Mouse (Mus musculus) G1E-ER4 (cell line): ENCODE results near the gene Eif6. TPM values are rescaled to one million over a fixed set of nuclear protein-coding genes. Genes with fewer than 3 reads are reported as not detected.

Experiments used
- GATA1 ChIP-seq: IDR thresholded peaks from one replicate; pipeline ENCODE4 v1.8.0; 2012; ENCODE audit warnings: low read length, inconsistent platforms
- polyA plus RNA-seq: library from polyadenylated mRNA; stranded (reverse); fragments of >175 nt; gene quantifications from 2 replicates; pipeline ENCODE4 v1.2.3, GENCODE M21; 2012

Gene Eif6
- polyA plus RNA-seq, 1 experiment, result 373 TPM

DNA sequence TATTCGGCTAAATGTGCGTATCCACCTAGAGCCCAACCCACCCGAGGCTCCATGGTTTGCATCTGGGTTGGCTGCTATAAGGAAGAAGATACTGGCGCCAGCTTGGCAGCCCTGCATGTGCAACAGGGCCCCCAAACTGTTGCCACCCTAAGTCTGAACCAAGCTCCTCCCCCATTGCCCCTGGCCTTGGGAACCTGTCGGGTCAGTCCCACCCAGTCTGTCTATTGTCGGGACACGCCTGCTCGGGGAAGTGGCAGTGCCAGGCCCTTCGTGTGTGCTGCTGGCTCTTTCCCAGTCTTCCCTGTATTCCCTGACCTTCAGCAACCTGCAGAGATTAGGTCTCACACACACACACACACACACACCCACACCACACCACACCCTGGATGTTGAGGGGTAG is 8.0 kb upstream of the Eif6 start, which contains the start of gene Fam83c:
Gene Fam83c (minus strand): TSS at position 123 of the 400 bp plus-strand sequence.
- TF ChIP-seq GATA1, result no peak

DNA sequence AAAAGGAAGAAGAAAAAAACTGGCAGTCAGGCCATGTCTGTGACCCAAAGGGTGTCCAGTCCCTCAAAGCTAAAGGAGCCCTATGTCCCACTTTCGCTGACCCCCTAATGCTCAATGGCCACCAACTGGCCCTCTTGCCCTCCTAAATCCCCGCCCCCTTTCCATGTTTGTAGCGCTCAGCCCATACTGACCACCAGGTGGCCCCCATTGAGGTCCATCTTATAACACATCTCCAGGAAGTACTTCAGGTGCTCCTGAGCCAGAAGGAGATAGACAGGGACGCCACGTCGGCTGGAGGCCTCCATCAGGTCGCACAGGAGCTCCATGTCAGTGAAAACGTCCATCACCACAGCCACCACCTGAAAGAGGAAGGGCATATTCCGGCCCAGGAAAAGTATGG is 4.6 kb upstream of the Eif6 start:
- TF ChIP-seq GATA1, result no peak

DNA sequence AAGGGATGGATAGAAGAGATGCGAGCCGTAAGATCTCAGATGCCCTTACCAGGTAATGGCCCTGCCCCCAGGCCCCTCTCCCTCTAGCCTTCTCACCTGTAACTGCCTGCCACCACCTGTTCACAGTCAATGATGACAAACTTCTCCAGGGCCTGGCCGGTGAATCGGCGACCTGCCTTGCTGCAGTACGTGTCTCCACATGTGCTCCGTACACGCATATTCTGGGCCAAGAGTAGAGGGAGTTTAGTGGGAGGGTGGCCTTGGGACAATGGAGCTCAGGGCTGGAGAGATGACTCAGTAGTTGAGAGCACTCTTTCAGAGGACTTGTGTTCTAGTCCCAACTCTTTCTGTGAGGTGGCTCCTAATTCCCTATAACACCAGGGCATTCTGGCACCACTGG is 4.1 kb upstream of the Eif6 start:
- TF ChIP-seq GATA1, result no peak

DNA sequence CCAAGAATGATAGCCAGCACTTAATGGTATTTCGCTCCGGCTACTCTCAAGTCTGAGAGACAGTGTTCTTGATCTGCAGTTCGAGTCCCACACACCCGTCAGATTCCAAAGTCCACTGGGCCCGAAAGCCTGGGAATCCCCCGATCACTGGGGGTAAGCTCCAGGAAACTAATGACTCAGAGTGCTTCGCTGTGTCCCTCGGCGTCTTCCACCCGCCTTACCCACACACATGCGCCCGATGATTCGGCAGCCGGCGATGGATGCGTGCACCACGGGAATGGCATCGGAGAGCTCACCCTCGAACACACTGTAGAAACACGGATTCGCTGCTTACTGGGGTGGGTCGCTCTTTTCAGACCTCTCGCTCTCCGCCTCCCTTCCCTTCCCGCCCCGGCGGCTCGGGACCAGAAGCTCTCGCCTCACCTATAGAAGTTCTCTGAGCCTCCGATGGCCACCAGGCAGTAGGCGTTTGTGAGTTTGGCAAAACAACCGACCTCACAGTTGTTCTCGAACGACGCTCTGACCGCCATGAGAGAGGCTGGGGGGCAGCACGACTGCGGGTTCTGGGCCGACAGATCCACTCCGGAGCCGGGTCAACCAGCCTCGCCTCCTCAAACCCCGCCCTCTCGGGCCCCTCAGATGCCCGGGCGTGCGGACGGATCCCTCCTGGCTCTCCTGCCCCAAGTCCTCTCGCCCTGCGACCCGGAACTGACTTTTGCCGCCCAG is 658 bp downstream of the Eif6 start:
- TF ChIP-seq GATA1, result no peak

DNA sequence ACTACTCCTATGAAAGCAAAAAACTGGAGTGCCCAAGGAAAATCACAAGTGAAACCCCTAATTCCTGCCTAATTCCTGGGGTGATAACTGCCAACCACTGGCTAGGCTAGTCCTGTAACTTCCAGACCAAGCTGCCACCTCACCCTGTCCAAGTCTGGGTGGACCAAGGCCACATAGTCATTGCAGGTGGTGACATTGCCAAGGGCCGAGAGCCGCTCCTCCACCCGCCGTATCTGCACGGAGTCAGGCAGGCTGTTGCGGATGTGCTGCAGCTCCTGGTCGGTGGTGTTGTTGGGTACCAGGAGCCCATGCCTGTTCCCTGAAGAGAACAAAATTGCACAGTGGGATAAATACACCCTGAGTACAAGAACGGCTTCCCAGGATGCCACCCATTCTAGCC is 3.0 kb downstream of the Eif6 start:
- TF ChIP-seq GATA1, result no peak

DNA sequence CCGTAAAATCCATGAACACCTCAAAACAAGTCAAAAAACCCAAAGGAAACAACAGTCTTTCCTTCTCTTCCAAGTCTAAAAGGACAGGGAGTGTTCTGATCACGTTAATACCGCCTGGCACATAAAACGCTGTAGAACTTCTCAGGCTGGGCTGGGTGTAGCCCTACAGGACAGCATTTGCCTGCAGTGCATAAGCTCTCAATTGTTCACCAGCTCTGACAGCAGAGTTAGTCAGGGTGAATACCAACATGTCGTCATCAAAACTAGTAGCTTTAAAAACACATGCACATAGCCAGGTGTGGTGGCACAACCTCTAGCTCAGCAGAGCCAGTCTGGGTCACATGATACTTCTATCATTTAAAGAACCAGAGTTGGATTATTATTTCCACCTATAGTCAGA is 5.9 kb downstream of the Eif6 start:
- TF ChIP-seq GATA1, result no peak

DNA sequence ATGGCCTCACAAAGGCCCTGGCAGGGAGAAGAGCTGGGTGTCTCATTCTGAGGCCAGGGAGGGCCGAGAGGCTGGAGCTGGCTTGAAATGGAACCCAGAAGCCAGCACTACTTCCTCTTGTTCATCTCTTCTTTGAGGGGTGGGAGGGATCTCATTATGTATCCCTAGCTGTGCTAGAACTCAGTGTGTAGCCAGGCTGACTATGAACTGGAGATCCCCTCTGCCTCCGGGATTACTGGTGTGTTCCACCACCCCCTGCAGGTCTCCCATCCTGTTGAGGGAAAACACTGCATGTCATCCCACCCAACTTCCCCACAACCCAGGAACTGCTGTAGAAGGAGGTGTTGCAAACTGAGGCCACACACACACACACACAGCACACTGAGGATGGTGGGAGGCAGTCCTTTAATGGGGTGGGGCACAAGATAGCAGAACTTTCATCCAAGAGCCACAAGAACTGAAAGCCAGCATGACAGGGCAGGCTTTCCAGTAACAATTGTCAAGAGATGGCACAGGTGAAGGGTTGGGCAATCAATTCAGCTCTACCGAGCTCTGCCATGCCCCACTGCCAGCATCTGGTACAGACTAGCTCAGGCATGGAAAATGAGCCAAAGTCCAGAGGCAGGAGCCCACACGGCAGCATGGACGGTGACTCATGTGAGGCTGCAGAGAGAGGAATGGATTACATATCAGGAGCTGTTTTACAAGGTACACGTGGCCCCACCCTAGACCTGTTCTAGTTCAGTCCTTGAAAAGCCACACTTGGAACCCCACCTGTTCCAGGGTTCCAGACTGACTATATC is 7.1 kb downstream of the Eif6 start:
- no peak for TF ChIP-seq GATA1

DNA sequence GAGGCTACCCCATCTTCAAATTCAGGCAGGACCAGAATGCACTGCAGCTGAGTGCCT is 7.5 kb downstream of the Eif6 start, which contains the start of gene BC029722:
Gene BC029722 (minus strand): TSS at position 35 of the 57 bp plus-strand sequence.
- no peak for TF ChIP-seq GATA1

DNA sequence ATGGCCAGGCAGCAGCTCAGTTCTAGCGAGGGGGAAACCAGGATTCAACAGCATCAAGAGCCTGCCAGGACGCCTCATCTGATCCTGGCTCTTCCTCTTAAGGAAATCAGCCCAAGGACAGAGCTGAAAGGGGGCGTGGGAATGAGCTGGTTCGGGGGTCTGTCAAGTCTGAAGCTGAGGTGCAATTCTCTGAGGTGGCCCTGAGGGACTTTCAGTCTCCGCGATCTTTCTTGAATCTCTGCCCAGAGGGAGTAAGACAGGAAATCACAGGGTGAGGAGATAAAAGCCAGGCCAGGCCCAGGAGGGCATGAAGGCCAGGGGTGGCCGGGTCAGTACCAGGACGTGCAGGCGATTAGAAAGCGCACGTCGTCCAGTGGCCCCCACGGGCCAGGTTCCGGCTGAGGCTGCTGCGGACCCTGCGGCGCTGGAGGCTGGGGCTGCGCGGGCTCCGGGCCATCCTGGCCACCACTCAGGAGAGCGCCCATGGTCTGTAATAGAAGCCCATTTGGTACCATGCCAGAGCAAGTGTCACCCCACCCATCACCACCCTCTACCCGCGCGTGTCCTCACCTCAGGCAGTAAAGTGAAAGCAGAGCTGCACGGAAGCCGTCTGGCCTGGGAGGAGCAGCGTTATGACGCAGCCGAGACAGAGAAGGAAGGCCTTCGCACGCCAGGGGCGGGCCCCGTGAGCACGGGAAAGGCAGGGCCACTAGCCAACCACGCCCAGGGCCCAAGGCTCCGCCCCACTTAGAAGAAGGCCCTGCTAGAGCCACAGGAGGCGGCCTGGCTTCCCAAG is 7.9 kb downstream of the Eif6 start:
- no peak for TF ChIP-seq GATA1

DNA sequence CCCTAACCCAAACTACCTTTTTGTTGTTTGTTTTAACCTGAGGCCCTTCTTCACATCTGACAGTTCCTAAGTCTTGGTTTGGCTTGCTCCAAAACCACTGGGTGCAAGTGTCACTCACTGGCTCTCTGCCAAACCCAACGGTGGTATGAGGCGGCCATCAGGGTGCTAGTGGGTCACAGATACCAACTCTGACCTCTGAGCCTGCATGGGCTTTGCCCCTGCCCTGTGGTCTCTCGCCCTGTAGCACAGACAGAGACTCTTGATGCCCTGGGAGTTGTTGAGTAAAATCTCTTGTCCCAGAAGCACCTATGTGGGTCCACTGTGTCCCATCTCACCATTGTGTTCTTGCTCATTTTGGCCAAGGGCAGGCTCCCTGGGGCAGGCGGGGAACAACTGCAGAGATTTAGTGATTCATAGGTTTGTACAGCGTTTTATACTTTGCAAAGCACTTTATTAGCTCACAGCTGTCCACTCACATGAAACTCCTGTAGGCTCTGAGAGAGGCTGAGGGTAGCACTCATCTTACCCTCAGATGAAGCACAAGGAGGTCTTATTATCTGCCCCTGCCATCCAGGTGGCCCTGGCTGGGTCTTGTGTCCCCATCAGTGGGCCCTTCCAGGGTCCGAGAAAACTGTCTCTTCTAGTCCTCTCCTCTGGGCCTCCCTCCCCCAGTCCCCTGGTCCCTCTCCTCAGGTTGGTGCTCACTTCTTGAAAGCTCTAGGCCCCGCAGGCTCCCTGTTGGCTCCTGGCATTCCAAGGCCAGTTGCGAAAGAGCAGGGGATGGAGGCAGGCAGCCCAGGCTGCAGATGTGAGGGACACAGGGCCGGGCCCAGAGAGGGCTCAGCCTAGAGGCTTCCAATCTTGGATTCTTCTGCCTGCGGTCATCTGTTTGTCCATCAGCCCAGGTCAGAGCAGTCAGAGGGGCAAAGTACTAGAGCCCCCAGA is 9.2 kb downstream of the Eif6 start:
- TF ChIP-seq GATA1, result no peak

DNA sequence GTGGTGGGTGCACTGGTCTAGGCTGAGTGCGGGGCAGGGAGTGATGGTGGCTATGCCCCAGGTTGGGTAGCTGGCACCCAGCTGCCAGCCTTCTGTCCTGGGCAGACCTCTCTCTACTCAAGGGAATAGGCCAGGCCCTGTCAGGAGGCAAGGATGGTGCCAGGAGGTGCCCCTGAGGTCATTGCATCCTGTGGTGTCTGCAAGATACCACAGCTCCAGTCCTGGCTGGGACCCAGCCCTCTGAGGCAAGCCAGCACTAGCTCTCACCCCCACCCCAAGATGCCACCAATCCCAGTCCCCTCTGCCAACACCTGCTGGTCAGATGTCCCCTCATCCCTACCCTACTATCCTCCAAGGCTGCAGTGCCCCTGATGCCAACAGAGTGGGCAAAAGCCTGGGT is 10.5 kb downstream of the Eif6 start:
- TF ChIP-seq GATA1, result no peak

DNA sequence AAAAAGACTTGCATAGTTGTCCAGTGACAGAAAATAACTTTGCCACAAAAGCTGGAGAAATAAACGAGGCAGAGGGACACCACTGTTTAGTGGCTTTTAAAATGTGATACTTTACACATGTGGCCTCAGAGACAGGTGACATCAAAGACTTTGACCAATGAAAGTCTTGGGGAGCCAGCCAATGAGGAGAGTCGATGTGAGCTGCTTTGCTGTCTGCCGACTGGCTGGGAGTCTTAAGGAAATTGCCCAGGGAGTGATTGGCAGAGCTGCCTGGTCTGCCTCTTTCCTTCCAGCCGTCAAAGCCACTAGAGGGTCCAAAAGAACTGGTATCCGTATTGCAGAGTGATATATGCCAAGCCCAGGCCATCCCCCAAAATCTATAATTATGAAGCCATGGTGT is 11.9 kb downstream of the Eif6 start:
- TF ChIP-seq GATA1, result no peak

DNA sequence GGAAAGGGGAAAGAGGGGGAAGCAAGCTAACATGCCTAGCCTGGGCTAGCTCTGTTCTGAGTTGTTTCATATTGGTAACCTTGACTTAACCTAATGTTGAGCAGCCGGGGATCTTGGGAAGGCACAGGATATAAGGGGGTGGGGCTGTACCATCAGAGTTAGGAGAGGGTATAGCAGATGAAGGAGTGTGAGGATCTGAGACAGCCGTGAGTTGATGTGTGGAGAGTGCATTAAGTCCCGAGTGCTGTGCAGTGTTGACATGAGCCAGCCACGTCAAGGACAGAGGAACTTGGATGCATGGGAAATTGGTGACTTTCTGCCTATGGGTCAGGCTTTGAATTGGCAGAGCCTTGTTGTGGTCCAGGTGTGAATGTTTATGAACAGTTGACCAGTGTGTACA is 14.1 kb downstream of the Eif6 start:
- TF ChIP-seq GATA1, result no peak

DNA sequence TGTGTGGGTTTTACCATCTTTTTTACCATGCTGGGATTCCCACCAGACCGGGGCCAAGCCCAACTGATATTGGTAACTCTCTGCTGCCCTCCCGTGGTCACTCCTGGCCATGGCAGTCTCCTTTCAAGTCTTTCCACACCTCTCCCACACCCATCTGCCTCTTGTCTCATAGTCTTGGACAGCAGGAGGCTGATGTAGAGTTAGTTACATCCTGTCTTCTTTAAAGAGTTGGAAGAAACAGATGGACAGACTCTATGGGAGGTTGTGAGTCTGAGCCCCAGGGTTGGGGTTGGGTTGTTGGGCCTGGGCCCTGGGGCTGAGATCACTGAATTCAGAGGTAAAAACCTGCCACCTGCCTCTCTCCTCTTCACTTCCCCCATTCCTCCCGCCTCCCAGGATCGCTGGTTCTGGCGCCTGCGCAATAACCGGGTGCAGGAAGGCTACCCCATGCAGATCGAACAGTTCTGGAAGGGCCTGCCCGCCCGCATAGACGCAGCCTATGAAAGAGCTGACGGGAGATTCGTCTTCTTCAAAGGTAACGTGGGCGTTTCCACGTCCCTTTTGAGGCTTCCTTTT is 14.8 kb downstream of the Eif6 start:
- no peak for TF ChIP-seq GATA1

DNA sequence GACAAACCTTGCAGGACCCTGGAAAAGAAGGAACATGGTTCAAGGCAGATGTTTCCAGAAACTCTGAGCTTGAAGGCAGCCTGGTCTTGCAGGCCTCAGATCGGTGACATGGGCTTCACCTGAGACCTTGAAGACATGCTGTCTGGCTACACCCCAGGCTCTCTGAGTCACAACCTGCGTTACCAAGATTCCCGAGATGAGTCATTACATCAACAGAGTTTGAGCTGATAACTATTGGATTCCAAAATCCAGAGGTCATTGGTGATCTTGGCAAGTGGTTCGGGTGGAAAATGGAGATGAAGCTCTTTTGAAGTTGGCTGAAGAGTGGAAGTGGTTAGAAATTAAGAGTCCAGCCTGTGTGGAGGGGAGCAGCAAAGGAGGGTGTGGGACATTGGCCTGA is 17.1 kb downstream of the Eif6 start:
- TF ChIP-seq GATA1, result no peak
